Mouse (Mus musculus) thymus, postnatal 14 days (tissue): ENCODE results near the gene Med4.

Experiments
- DNase-seq: peaks from one replicate; pipeline ENCODE4 v3.0.0; 2021

Med4 gene

DNA sequence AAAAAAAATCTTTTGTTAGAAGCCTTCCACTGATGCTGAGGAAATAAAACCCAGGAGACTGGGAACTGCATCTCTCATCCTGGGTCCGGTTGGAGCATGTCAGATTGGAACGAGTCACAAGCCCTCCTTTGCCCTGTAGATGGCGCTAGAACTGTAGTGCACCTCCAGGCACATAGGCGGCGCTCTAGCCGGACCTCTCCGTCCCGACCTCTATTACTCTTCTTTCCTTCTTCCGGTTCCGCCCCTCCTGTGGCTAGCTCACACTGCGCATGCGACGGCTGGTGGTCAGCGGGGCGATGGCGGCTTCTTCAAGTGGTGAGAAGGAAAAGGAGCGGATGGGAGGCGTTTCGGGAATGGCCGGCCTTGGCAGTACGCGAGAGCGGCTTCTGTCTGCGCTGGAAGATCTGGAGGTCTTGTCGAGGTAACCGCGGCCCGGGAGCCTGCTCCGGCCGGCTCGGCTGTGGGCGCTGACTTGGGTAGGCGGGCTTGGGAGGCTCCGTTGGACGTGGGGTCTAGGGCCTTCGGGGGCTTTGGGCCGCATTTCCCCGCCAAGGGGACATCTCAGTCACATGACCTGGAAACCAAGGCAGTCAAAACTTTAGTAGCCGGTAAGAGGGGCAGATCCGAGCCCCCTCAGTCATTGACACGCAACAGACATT is at the start of gene Med4:
TSS of gene Med4 (plus strand) at position 261 of the 659 bp plus-strand sequence.
- peak; percentile 92 for DNase-seq

DNA sequence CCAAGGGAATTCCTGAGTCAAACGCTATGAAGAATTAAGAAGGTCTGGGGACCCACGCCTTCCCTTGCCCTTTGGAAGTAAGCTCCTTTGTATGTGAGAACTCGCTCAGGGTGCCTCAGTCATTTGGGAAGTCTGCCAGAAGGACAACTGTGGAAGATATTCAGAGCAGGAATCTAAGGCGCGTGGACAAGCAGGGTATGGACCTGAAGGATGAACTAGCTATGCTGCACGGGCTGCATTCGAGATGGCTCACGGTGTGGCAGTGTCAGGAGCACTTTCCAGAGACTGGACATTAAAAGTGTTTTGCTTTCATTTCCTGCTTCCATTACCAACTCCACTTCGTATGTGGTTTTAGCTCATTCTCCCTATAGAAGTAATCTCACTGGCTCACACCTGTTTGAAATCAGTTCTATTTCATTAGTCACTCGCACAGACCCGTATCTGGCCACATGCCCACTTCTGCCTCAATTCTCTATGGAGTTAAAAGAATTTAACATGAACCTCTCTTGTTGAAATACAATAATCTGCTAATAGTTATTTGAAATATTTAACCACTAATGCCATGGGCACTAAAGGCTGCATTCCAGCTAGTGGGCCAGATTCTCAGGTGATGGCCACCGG is 49.2 kb upstream of the Med4 start:
- DNase-seq = no peak

GRCm38 (mm10) chr14:73462211-73462610 is 47.6 kb upstream of the Med4 start:
- DNase-seq = no peak

- DNase-seq = no peak
These were observed 42.1 kb upstream of the Med4 start for GRCm38 (mm10) chr14:73467697-73468096.

- no peak for DNase-seq
These were observed 40.3 kb upstream of the Med4 start for GRCm38 (mm10) chr14:73469506-73469905.

GRCm38 (mm10) chr14:73470593-73470992 is 39.2 kb upstream of the Med4 start:
- peak; percentile 37 for DNase-seq

DNA sequence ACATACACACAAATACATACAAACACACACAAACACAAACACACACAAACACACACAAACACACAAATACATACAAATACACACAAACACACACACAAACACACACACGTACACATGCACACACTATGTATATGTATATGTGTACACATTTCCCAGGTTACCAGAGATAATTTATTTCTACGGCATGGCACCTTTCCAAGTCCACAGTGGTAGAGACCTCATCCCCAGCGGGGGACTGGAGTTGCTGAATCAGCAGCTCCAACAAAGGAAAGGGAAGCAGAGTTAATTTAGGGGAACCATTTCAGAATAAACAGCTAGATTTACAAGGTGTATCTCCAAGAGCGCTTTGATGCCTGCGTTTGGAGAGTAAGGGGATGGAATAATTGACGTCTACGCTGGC is 37.6 kb upstream of the Med4 start:
- no peak for DNase-seq

DNA sequence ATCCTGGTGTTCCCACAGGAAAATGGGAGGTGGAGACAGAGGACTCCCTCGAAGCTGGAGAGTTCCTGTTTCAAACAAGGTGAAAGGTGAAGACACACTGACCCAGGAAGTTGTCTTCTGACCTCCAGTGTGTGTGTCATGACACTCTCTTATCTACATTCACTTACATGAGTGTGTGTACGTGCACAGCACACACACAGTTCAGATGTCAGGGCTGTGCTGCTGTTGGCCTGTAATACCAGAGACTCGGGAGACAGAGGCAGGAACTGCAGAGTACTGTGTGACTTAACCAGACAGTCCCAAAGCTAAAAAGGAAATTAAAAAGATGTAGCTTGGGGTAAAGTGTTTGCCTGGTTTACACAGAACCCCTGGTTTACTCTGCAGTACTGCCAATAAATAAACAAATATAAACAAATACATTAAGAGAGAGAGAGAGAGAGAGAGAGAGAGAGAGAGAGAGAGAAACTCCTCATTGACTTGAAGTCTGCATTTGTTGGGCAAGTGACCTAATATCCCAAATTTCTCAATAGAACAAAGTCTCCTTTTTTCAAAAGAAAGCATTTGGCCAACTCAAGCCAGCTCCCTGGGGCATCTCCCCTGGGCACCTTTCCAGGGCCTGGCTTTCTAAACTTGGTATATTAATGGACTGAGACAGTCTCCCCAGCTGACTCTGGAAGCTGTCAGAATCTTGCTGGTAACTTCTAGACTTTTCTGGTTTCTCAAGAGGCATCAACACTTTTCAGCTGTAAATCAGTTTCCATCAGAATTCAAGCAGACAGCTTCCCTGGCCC is 36.0 kb upstream of the Med4 start:
- DNase-seq = no peak

GRCm38 (mm10) chr14:73474636-73475093 is 35.2 kb upstream of the Med4 start:
- DNase-seq = peak; percentile 52

DNA sequence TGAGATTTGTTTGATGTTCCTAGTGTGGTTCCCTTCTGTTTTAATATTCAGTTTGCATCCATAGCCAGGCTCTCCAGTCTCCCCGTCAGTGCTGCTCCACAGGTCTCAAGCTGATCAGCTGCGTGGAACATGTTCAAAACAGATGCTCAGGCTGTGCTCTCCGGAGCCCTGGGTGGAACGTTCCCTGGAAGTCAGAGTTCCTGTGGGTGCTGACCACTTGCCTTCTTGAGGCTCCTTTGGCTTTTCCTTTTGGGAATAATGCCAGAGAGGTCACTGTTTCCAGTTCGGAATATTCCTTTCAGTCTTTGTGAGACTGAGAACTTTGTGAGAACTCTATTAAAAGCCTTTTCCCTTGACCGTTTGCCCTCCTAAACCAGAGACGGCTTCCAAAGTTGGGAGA is 34.3 kb upstream of the Med4 start:
- no peak for DNase-seq

- DNase-seq = no peak
These were observed 33.4 kb upstream of the Med4 start for GRCm38 (mm10) chr14:73476361-73476934.

- no peak for DNase-seq
These were observed 32.7 kb upstream of the Med4 start for GRCm38 (mm10) chr14:73477077-73477476.

DNA sequence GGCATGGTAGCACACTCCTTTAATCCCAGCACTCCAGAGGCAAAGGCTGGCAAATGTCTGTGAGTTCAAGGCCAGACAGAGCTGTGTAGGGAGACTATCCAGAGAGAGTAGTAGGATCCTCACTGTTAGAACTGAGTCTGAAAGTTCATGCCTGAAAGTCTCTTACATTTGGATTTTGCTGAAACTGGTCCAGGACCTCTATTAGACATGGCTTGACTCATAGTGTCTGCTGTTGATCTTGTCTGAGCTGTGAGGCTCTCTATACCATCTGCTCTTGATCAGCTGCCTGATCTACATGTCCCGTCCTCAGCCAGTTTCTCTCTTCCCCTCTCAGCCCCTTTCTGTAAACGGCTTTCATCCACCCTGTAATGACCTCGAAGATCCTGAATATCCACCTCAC is 31.5 kb upstream of the Med4 start:
- DNase-seq = no peak

DNA sequence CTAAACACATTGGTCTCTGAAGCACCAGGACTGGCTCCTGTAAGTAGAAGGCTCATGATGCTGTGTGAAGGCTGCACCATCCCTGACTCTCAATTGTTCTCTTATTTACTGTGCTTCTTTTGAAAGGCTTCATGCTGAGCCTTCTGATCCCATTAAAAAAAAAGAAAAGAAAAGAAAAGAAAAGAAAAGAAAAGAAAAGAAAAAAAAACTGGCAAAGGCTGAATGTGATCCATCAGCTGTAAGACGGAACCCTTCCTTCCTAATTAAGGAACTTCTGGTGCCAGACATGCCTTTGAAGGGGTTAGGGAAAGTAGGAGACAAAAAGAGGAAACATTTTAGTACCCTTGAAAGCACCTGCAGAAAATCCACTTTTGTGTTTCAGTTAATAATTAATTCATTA is 30.1 kb upstream of the Med4 start:
- DNase-seq = no peak

DNA sequence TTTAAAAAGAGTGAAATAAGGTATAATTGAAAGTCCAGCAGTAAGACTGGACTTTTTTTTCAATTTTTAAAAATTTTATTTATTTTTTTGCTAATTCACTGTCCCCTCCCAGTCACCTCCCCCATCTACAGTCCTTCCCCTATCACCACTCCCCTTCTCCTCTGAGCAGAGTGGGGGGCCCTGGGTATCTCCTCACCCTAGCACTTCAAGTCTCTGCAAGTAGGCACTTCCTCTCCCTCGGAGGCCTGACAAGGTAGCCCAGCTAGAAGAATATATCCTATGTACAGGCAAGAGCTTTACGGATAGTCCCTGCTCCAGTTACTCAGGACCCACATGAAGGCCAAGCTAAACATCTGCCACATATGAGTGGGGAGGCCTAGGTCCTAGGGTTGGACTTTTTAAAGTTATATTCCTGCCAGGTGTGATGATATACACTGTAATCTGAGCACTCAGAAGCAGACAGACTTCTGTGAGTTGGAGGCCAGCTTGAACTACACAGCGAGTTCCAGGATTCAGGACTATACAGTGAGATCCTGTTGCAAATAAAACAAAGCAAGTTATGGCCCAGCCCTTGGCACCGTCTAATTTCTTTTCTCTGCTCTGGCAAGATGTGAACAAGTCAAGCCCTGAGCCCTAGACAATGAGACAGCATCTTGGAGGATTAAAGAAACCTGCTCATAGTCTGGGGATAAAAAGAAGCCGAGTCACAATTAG is 26.2 kb upstream of the Med4 start:
- DNase-seq = no peak

DNA sequence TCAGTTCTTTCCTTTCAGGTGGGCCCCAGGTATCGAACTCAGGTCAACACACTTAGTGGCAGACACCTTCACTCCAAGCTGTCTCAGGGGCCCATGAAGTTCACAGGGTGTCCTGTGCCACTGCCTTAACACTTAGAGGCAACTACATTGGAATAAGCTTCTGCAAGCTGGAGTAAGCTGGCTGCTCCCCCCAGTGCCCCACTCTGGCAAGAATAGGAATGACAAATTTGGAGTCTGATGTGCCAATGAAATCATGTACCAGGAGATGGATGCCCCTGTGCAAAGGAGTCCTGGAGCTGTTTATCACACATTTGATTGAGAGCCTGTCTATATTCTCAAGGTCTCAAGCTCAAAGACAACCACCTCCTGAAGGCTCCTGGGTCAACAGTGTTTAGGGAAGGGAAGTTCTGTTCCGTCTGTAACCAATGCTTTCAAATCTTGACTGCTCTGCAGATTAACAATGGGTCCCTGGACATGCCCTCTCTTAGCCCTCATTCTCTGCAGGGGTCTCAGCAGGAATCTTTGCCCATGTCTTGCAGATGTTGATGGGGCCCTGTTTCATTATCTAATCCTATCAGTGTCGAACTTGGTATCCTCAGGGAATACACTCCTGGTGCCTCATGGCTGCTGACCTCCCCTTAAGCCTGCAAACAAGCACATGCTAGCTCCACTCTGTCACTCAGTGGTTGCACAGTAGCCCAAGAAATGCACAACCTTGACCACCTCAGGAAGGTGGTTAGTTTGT is 25.3 kb upstream of the Med4 start:
- no peak for DNase-seq

- DNase-seq = no peak
These were observed 23.2 kb upstream of the Med4 start for GRCm38 (mm10) chr14:73486641-73487040.

- DNase-seq = no peak
These were observed 16.5 kb upstream of the Med4 start for GRCm38 (mm10) chr14:73493356-73493755.

GRCm38 (mm10) chr14:73494122-73494521 is 15.7 kb upstream of the Med4 start:
- no peak for DNase-seq

DNA sequence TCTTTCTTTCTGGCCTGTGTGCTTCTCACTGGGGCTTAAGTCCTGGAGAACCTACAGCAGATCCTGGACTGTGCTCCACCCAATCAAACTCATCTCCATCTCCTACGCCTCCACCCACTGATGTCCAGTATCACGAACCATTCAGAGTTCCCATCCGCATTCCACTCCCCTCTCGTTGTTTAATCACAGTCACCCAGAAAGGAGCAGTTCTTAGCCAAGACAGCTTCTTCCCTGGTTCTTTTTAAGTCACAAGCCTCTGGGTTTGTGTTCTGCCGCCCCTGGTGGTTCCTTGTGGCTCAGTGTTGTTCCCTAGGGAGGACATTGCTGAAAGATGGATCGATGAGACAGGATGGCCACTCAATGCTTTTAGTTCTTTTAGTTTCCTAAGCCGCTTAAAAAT is 14.1 kb upstream of the Med4 start:
- no peak for DNase-seq

- no peak for DNase-seq
These were observed 8.5 kb upstream of the Med4 start for GRCm38 (mm10) chr14:73501283-73501682.

DNA sequence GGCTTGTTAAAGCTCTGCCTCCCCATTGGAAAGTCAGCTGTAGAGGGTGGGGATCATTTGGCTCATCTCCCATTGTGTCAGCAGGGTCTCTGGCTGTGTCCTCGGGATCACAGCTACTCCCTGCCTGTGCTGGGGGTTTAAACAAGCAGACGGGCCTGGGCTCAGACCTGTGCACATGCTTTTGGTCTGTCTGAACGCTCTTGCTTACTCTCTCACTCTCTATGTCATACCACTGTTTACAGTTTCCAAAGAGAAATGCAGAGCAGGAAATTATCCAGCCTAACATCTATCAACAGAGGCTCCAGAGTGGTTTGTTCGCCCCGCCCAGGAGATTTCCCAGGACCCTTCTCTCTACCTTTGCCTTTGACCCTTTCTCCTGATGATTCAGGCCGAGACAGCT is 8.1 kb upstream of the Med4 start:
- no peak for DNase-seq
